Mouse (Mus musculus) cerebellum, postnatal 10 days (tissue): ENCODE data around the gene Drd3.

Source experiments
- DNase-seq, 2 experiments: peaks; one replicate each; pipeline ENCODE4 v3.0.0; 2021; ENCODE audit warnings: mixed read lengths in 2 of 2

Drd3 gene

GRCm38 (mm10) chr16:43753751-43754150 lies at the start of gene Drd3:
Gene Drd3, plus strand, starts transcription at chr16:43754026.
- DNase-seq = peak; percentile 5 to 14

- DNase-seq = peak in 1 of 2 experiments; percentile 23
Observed at GRCm38 (mm10) chr16:43708335-43709061, 45.3 kb upstream of the Drd3 start.

GRCm38 (mm10) chr16:43709062-43709413 lies 44.8 kb upstream of the Drd3 start:
- peak; percentile 59 to 63 for DNase-seq

GRCm38 (mm10) chr16:43709432-43710133 lies 44.2 kb upstream of the Drd3 start:
- DNase-seq = peak; percentile 36 to 37

- no peak for DNase-seq
Observed at GRCm38 (mm10) chr16:43710134-43710475, 43.7 kb upstream of the Drd3 start.

- peak; percentile 24 for DNase-seq
Observed at GRCm38 (mm10) chr16:43710651-43711050, 43.2 kb upstream of the Drd3 start.

- no peak for DNase-seq
Observed at GRCm38 (mm10) chr16:43711361-43711760, 42.5 kb upstream of the Drd3 start.

- peak; percentile 30 for DNase-seq
Observed at GRCm38 (mm10) chr16:43724444-43724843, 29.4 kb upstream of the Drd3 start.

- no peak for DNase-seq
Observed at GRCm38 (mm10) chr16:43729506-43730221, 24.2 kb upstream of the Drd3 start.

- DNase-seq = no peak
Observed at GRCm38 (mm10) chr16:43730281-43730680, 23.5 kb upstream of the Drd3 start.

GRCm38 (mm10) chr16:43732496-43732895 lies 21.3 kb upstream of the Drd3 start:
- peak; percentile 43 to 66 for DNase-seq

GRCm38 (mm10) chr16:43732900-43733299 lies 20.9 kb upstream of the Drd3 start:
- DNase-seq = no peak

GRCm38 (mm10) chr16:43737933-43738332 lies 15.9 kb upstream of the Drd3 start:
- peak in 1 of 2 experiments; percentile 5 for DNase-seq

GRCm38 (mm10) chr16:43740936-43741335 lies 12.9 kb upstream of the Drd3 start:
- DNase-seq = no peak

- no peak for DNase-seq
Observed at GRCm38 (mm10) chr16:43748424-43748823, 5.4 kb upstream of the Drd3 start.

- peak in 1 of 2 experiments; percentile 14 for DNase-seq
Observed at GRCm38 (mm10) chr16:43752900-43753299, 926 bp upstream of the Drd3 start.

GRCm38 (mm10) chr16:43772358-43772757 lies 18.5 kb downstream of the Drd3 start:
- DNase-seq = no peak

- no peak for DNase-seq
Observed at GRCm38 (mm10) chr16:43772766-43773165, 18.9 kb downstream of the Drd3 start.

GRCm38 (mm10) chr16:43773506-43773905 lies 19.7 kb downstream of the Drd3 start:
- DNase-seq = no peak

- no peak for DNase-seq
Observed at GRCm38 (mm10) chr16:43776886-43777285, 23.1 kb downstream of the Drd3 start.

- DNase-seq = no peak
Observed at GRCm38 (mm10) chr16:43799541-43799940, 45.7 kb downstream of the Drd3 start.

- no peak for DNase-seq
Observed at GRCm38 (mm10) chr16:43800119-43800721, 46.4 kb downstream of the Drd3 start.

GRCm38 (mm10) chr16:43801137-43801536 lies 47.3 kb downstream of the Drd3 start:
- no peak for DNase-seq
